Mouse (Mus musculus) layer of hippocampus, adult 9-11 months (tissue): ENCODE results near the gene Zmat3.

Experiments used
- DNase-seq: peaks from one replicate; pipeline ENCODE4 v3.0.0; 2022

The Zmat3 gene

GRCm38 (mm10) chr3:32365546-32366245, at the start of gene Zmat3:
TSS of gene Zmat3 (minus strand) at chr3:32366014.
- DNase-seq, result peak; percentile 75

- DNase-seq, result no peak
Measured at GRCm38 (mm10) chr3:32414381-32414780, 48.6 kb upstream of the Zmat3 start.

GRCm38 (mm10) chr3:32412502-32413044, 46.8 kb upstream of the Zmat3 start:
- DNase-seq, result no peak

GRCm38 (mm10) chr3:32408811-32409273, 43.0 kb upstream of the Zmat3 start:
- DNase-seq, result no peak

- no peak for DNase-seq
Measured at GRCm38 (mm10) chr3:32406804-32407203, 41.0 kb upstream of the Zmat3 start.

- no peak for DNase-seq
Measured at GRCm38 (mm10) chr3:32405699-32406098, 39.9 kb upstream of the Zmat3 start.

- DNase-seq, result no peak
Measured at GRCm38 (mm10) chr3:32402990-32403885, 37.4 kb upstream of the Zmat3 start.

- no peak for DNase-seq
Measured at GRCm38 (mm10) chr3:32401591-32401990, 35.8 kb upstream of the Zmat3 start.

GRCm38 (mm10) chr3:32399931-32400330, 34.1 kb upstream of the Zmat3 start:
- DNase-seq, result no peak

GRCm38 (mm10) chr3:32399381-32399780, 33.6 kb upstream of the Zmat3 start:
- DNase-seq, result no peak

- no peak for DNase-seq
Measured at GRCm38 (mm10) chr3:32398623-32399022, 32.8 kb upstream of the Zmat3 start.

- no peak for DNase-seq
Measured at GRCm38 (mm10) chr3:32398175-32398538, 32.3 kb upstream of the Zmat3 start.

GRCm38 (mm10) chr3:32397461-32398174, 31.8 kb upstream of the Zmat3 start, which contains the start of gene Pik3ca:
TSS of gene Pik3ca (plus strand) at chr3:32397671.
- peak; percentile 29 for DNase-seq

- peak; percentile 98 for DNase-seq
Measured at GRCm38 (mm10) chr3:32396794-32397460, 31.1 kb upstream of the Zmat3 start.

- no peak for DNase-seq
Measured at GRCm38 (mm10) chr3:32395771-32396551, 30.1 kb upstream of the Zmat3 start.

- no peak for DNase-seq
Measured at GRCm38 (mm10) chr3:32393986-32394385, 28.2 kb upstream of the Zmat3 start.

- DNase-seq, result no peak
Measured at GRCm38 (mm10) chr3:32392841-32393240, 27.0 kb upstream of the Zmat3 start.

- DNase-seq, result no peak
Measured at GRCm38 (mm10) chr3:32381556-32381955, 15.7 kb upstream of the Zmat3 start.

GRCm38 (mm10) chr3:32379891-32380290, 14.1 kb upstream of the Zmat3 start:
- no peak for DNase-seq

- no peak for DNase-seq
Measured at GRCm38 (mm10) chr3:32373236-32373635, 7.4 kb upstream of the Zmat3 start.

- DNase-seq, result no peak
Measured at GRCm38 (mm10) chr3:32372470-32372869, 6.7 kb upstream of the Zmat3 start.

- DNase-seq, result no peak
Measured at GRCm38 (mm10) chr3:32371957-32372356, 6.1 kb upstream of the Zmat3 start.
